Mouse (Mus musculus) v-Abl transformed pro-B cells (cell line): ENCODE results near the gene Slc22a23.

Experiments
- in situ Hi-C, 2 experiments: fragments of 400-800 bp; cut with MboI; formaldehyde crosslinking; loops; one replicate each; pipeline ENCODE4 v1.15.1; 2025; ENCODE audit not compliant: unreplicated experiment in 2 of 2

The Slc22a23 gene

GRCm38 (mm10) chr13:34149463-34150176, 195.4 kb downstream of the Slc22a23 start:
- in situ Hi-C loops = loop anchor here in 1 of 2 experiments (5.0 to 10.0 kb wide), 2 partner anchors 102 to 185 kb away; partner anchors contain the start of gene Nqo2

GRCm38 (mm10) chr13:34148767-34149392, 196.1 kb downstream of the Slc22a23 start:
- in situ Hi-C loops = no loop called here

GRCm38 (mm10) chr13:34148181-34148580, 196.8 kb downstream of the Slc22a23 start:
- in situ Hi-C loops = no loop called here

- in situ Hi-C loops = no loop called here
These were observed 198.1 kb downstream of the Slc22a23 start for GRCm38 (mm10) chr13:34146916-34147315.

GRCm38 (mm10) chr13:34143389-34143788, 201.6 kb downstream of the Slc22a23 start:
- in situ Hi-C loops = no loop called here

- in situ Hi-C loops = loop anchor here (10.0 kb wide), 1 partner anchor 62 kb away; the partner anchor contains the start of gene Tubb2a (in 2 of the 2)
These were observed 208.4 kb downstream of the Slc22a23 start for GRCm38 (mm10) chr13:34136605-34137004.

- in situ Hi-C loops = loop anchor here (10.0 kb wide), 1 partner anchor 59 kb away; the partner anchor contains the start of gene Tubb2a (in 2 of the 2)
These were observed 210.7 kb downstream of the Slc22a23 start for GRCm38 (mm10) chr13:34134276-34134675.

- in situ Hi-C loops = loop anchor here (10.0 kb wide), 1 partner anchor 59 kb away; the partner anchor contains the start of gene Tubb2a (in 2 of the 2)
These were observed 211.5 kb downstream of the Slc22a23 start for GRCm38 (mm10) chr13:34133326-34134071.

GRCm38 (mm10) chr13:34132875-34133274, 212.1 kb downstream of the Slc22a23 start:
- in situ Hi-C loops = loop anchor here (10.0 kb wide), 1 partner anchor 58 kb away; the partner anchor contains the start of gene Tubb2a (in 2 of the 2)

GRCm38 (mm10) chr13:34132299-34132698, 212.7 kb downstream of the Slc22a23 start:
- in situ Hi-C loops = loop anchor here (10.0 kb wide), 1 partner anchor 57 kb away; the partner anchor contains the start of gene Tubb2a (in 2 of the 2)

- in situ Hi-C loops = loop anchor here (10.0 kb wide), 1 partner anchor 57 kb away; the partner anchor contains the start of gene Tubb2a (in 2 of the 2)
These were observed 213.3 kb downstream of the Slc22a23 start for GRCm38 (mm10) chr13:34131708-34132060.

- in situ Hi-C loops = loop anchor here (10.0 kb wide), 1 partner anchor 56 kb away; the partner anchor contains the start of gene Tubb2a (in 2 of the 2)
These were observed 213.8 kb downstream of the Slc22a23 start for GRCm38 (mm10) chr13:34131011-34131707.

- in situ Hi-C loops = loop anchor here (10.0 kb wide), 1 partner anchor 55 kb away; the partner anchor contains the start of gene Tubb2a (in 2 of the 2)
These were observed 214.7 kb downstream of the Slc22a23 start, which contains the start of gene Tubb2b for GRCm38 (mm10) chr13:34130226-34130731. TSS of gene Tubb2b (minus strand) at chr13:34130466.

GRCm38 (mm10) chr13:34129485-34130225, 215.3 kb downstream of the Slc22a23 start:
- in situ Hi-C loops = loop anchor here (10.0 kb wide), 1 partner anchor 55 kb away; the partner anchor contains the start of gene Tubb2a (in 2 of the 2)
